Mouse (Mus musculus): ENCODE measurements at regions not wholly inside any gene's neighbourhood (a gene's known extent, or its start where the extent isn't known, plus 50 kb on each side); places are given as distances from the start of the nearest gene placed in this dataset.

DNA sequence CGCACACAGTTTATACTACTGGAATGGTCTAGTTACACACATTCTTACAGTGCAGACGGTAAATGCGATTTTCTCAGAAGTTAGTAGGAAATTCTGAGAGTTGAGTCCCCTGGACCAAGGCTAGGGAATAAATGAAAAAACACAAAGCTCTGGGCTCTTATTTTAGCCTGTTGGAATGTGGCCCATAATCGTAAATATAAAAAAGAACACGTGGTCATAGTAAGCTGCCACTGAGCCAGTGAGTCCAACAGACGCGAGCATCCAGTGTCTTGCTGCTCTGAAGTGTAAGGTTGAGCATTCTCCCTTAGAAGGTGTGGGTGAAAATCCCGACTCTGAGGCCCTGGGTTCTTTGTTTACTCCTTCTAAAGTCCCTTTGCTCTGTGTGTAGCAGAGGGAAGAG is 136.8 kb upstream of the Hmgn3 start:
- ATAC-seq (replicated peaks; ENCODE audit: low FRiP score, low read depth), result 0 out of 2 replicates have a peak, but pooled peaks have one; percentile 36
- H3K9ac ChIP-seq (ENCODE audit: low read depth, low read length), result no peak overlapping the region
- no peak overlapping the region for H3K4me3 ChIP-seq (replicated peaks; ENCODE audit: low read depth, low read length)
- H3K4me1 ChIP-seq (replicated peaks; ENCODE audit: insufficient read depth, low read length), result no peaks in the 10 kb centered on the region
- TF ChIP-seq CTCF (IDR thresholded peaks at IDR 0.05; ENCODE audit: low read depth), result no peak
- H3K36me3 ChIP-seq (ENCODE audit: insufficient read depth, low read length), result no peaks in the 10 kb centered on the region
- H3K4me2 ChIP-seq (ENCODE audit: low read length), result no peak overlapping the region
- 39% methylated on average over 8 of the region's 8 CpGs for WGBS
- no peak overlapping the region for H3K27ac ChIP-seq
- no peaks in the 10 kb centered on the region for H3K9me3 ChIP-seq (replicated peaks; ENCODE audit: low read length)
- DNase-seq (ENCODE audit: low spot score), result peak; percentile 71
- H3K27me3 ChIP-seq (ENCODE audit: insufficient read depth, low read length), result no peaks in the 10 kb centered on the region

DNA sequence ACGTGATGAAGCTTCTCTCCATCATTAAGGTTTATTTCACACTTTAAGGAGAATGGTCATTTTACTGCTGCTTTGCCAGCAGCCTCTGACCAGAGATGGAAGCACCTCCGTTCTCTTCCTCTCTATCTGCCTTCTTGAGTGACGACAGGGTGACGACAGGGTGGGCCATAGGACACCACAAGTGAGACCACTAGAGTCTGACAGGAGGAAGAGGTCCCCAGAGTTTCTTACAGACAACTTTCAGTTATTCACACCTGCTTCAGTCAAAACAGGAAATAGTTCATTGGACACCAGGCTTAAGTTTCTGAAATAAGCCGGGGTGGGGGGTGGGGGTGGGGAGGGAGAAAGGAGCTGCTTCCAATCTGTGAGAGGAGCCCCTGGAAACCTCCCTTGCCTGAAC is 131.3 kb upstream of the Hmgn3 start:
- Histone ChIP-seq H3K27me3 (ENCODE audit: insufficient read depth, low read length) (no peaks in the 10 kb centered on the region), H3K4me3 (replicated peaks; ENCODE audit: low read depth, low read length) (no peak overlapping the region), H3K4me2 (ENCODE audit: low read length) (no peak overlapping the region), H3K4me1 (replicated peaks; ENCODE audit: insufficient read depth, low read length) (no peaks in the 10 kb centered on the region), H3K9me3 (replicated peaks; ENCODE audit: low read length) (no peaks in the 10 kb centered on the region), H3K27ac (no peak overlapping the region), H3K36me3 (ENCODE audit: insufficient read depth, low read length) (no peaks in the 10 kb centered on the region), H3K9ac (ENCODE audit: low read depth, low read length) (no peak overlapping the region)
- WGBS, result 34% methylated on average over 5 of the region's 5 CpGs
- ATAC-seq (replicated peaks; ENCODE audit: low FRiP score, low read depth) (no peak), DNase-seq (ENCODE audit: low spot score) (no peak)
- no peak for TF ChIP-seq CTCF (IDR thresholded peaks at IDR 0.05; ENCODE audit: low read depth)

DNA sequence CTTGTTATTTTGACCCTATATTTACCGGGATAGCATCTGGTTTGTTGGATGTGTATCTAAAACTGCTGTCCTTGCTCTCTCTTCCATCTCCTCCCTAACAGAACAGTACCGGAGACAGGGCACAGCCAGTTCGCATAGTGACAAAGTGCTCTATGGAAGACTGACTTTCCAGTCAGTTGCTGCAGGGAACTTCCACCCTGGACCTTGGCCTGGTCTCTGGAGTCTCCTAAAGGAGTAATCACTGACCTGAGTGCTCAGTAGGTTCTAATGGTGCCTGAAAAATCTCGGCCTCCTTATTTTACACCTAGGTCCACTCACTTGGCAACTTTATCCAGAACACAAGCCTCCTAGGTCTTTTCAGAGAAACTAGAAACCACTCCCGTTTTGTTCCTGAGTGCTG is 130.9 kb upstream of the Hmgn3 start:
- ATAC-seq (replicated peaks; ENCODE audit: low FRiP score, low read depth), result no peak; the same call in 1 of the 2 replicates
- Histone ChIP-seq H3K27me3 (ENCODE audit: insufficient read depth, low read length) (no peaks in the 10 kb centered on the region), H3K4me1 (replicated peaks; ENCODE audit: insufficient read depth, low read length) (no peaks in the 10 kb centered on the region), H3K9me3 (replicated peaks; ENCODE audit: low read length) (no peaks in the 10 kb centered on the region), H3K36me3 (ENCODE audit: insufficient read depth, low read length) (no peaks in the 10 kb centered on the region), H3K27ac (no peak overlapping the region), H3K4me2 (ENCODE audit: low read length) (no peak overlapping the region), H3K9ac (ENCODE audit: low read depth, low read length) (no peak overlapping the region), H3K4me3 (replicated peaks; ENCODE audit: low read depth, low read length) (no peak overlapping the region)
- WGBS, result 58% methylated on average over 5 of the region's 5 CpGs
- TF ChIP-seq CTCF (IDR thresholded peaks at IDR 0.05; ENCODE audit: low read depth), result no peak
- no peak for DNase-seq (ENCODE audit: low spot score)

DNA sequence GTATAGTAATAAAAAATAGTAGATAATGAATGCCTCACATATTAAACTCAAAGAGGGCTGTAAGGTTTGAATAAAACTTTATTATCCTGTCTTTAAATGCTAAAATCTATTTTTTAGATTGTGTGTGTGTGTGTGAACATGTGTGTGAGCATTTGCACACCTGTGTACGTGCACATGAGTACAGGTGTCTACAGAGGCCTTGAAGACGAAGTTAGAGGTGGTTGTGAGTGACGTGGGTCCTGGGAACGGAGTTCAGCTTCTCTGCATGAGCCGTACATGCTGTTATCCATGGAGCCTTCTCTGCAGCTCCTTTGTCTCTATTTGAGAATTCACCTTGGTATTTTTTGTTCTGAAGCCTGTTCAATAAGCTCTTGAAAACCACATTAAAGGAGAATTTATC is 129.8 kb upstream of the Hmgn3 start:
- H3K4me2 ChIP-seq (ENCODE audit: low read length), result no peak overlapping the region
- ATAC-seq (replicated peaks; ENCODE audit: low FRiP score, low read depth) (no peak), DNase-seq (ENCODE audit: low spot score) (no peak)
- TF ChIP-seq CTCF (IDR thresholded peaks at IDR 0.05; ENCODE audit: low read depth), result no peak
- no peaks in the 10 kb centered on the region for H3K27me3 ChIP-seq (ENCODE audit: insufficient read depth, low read length)
- H3K36me3 ChIP-seq (ENCODE audit: insufficient read depth, low read length), result no peaks in the 10 kb centered on the region
- H3K4me1 ChIP-seq (replicated peaks; ENCODE audit: insufficient read depth, low read length), result no peaks in the 10 kb centered on the region
- 89% methylated on average over 5 of the region's 5 CpGs for WGBS
- no peak overlapping the region for H3K27ac ChIP-seq
- H3K9ac ChIP-seq (ENCODE audit: low read depth, low read length), result no peak overlapping the region
- no peak overlapping the region for H3K4me3 ChIP-seq (replicated peaks; ENCODE audit: low read depth, low read length)
- H3K9me3 ChIP-seq (replicated peaks; ENCODE audit: low read length), result no peaks in the 10 kb centered on the region

DNA sequence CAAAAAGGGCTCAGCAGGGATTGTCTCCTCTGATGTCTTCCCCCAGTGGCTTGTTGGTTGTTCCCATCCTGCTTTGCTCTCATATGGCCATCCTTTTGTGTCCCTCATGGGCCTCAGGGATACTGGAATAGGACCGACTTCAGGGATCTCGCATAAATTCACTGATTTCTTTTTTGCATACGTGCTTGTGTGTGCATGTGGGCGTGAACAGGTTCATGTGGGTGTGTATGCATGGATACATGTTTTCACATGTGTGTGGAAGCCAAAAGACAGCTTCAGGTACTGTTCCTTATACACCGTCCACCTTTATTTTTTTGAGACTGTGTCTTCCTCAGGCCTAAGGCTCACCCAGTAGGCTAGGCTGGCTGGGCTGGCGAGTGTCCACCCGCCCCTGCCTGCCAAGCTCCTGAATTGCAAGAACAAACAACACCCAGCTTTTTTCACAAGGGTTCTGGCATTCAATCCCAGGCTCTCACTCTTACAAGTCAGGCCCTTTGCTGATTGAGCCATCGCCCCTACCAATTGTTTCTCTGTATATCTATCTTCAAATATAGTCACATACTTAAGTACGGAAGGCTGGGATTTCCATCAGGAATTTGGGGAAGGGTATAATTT is 127.0 kb upstream of the Hmgn3 start:
- Histone ChIP-seq H3K9ac (ENCODE audit: low read depth, low read length) (no peak overlapping the region), H3K27ac (no peak overlapping the region), H3K4me2 (ENCODE audit: low read length) (no peak overlapping the region), H3K9me3 (replicated peaks; ENCODE audit: low read length) (no peaks in the 10 kb centered on the region), H3K27me3 (ENCODE audit: insufficient read depth, low read length) (no peaks in the 10 kb centered on the region), H3K4me1 (replicated peaks; ENCODE audit: insufficient read depth, low read length) (no peaks in the 10 kb centered on the region), H3K4me3 (replicated peaks; ENCODE audit: low read depth, low read length) (no peak overlapping the region), H3K36me3 (ENCODE audit: insufficient read depth, low read length) (no peaks in the 10 kb centered on the region)
- ATAC-seq (replicated peaks; ENCODE audit: low FRiP score, low read depth) (no peak), DNase-seq (ENCODE audit: low spot score) (no peak)
- WGBS, result 89% methylated on average over 9 of the region's 9 CpGs
- no peak for TF ChIP-seq CTCF (IDR thresholded peaks at IDR 0.05; ENCODE audit: low read depth)

DNA sequence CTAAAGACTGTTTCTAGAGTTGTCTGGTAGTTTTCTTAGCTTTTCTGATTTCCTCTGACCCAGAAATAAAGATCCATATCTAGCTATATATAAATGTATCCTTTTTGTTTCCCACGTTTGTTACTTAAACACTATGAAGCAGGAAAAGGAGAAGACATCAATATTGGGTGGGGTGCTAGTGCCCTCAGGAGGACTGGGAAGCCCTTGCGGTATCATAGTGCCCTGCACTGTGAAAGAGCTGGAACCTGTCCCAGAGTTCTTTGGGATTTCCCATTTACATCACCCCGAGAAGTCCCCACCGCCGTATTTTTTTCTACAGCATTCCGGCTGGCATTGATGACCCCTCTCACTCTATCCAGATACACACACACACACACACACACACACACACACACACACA is 119.3 kb upstream of the Hmgn3 start:
- no peaks in the 10 kb centered on the region for H3K36me3 ChIP-seq (ENCODE audit: insufficient read depth, low read length)
- no peak overlapping the region for H3K9ac ChIP-seq (ENCODE audit: low read depth, low read length)
- H3K27ac ChIP-seq, result no peak overlapping the region
- H3K4me1 ChIP-seq (replicated peaks; ENCODE audit: insufficient read depth, low read length), result no peaks in the 10 kb centered on the region
- peak; percentile 52 for TF ChIP-seq CTCF (IDR thresholded peaks at IDR 0.05; ENCODE audit: low read depth)
- H3K4me2 ChIP-seq (ENCODE audit: low read length), result no peak overlapping the region
- 74% methylated on average over 6 of the region's 6 CpGs for WGBS
- no peaks in the 10 kb centered on the region for H3K27me3 ChIP-seq (ENCODE audit: insufficient read depth, low read length)
- no peak overlapping the region for H3K4me3 ChIP-seq (replicated peaks; ENCODE audit: low read depth, low read length)
- no peak for ATAC-seq (replicated peaks; ENCODE audit: low FRiP score, low read depth)
- no peak for DNase-seq (ENCODE audit: low spot score)
- no peaks in the 10 kb centered on the region for H3K9me3 ChIP-seq (replicated peaks; ENCODE audit: low read length)

DNA sequence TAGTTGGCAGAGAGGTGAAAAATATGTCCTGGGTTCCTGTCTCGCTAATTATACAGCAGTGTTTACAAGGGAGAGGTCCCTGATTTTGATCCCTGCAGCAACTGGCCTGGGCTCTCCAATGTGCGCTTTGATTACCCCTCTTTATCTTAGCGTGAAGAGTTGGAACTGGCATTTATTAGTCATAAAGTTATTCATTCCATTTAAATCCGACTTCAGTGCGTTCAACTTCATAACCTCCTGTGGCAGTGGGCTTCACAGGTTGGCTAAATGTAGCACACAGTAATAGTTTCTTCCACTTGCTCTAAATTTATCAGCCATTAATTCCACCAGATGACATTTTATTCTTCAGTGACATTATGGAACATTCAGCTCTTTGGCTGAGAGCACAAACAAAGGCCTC is 113.0 kb upstream of the Hmgn3 start:
- H3K36me3 ChIP-seq (ENCODE audit: insufficient read depth, low read length), result no peaks in the 10 kb centered on the region
- H3K4me3 ChIP-seq (replicated peaks; ENCODE audit: low read depth, low read length), result no peak overlapping the region
- DNase-seq (ENCODE audit: low spot score) (no peak), ATAC-seq (replicated peaks; ENCODE audit: low FRiP score, low read depth) (no peak)
- H3K27ac ChIP-seq, result no peak overlapping the region
- no peaks in the 10 kb centered on the region for H3K4me1 ChIP-seq (replicated peaks; ENCODE audit: insufficient read depth, low read length)
- no peaks in the 10 kb centered on the region for H3K27me3 ChIP-seq (ENCODE audit: insufficient read depth, low read length)
- H3K4me2 ChIP-seq (ENCODE audit: low read length), result no peak overlapping the region
- H3K9me3 ChIP-seq (replicated peaks; ENCODE audit: low read length), result no peaks in the 10 kb centered on the region
- no peak overlapping the region for H3K9ac ChIP-seq (ENCODE audit: low read depth, low read length)
- TF ChIP-seq CTCF (IDR thresholded peaks at IDR 0.05; ENCODE audit: low read depth), result no peak
- 67% methylated on average over 5 of the region's 5 CpGs for WGBS
